Mouse (Mus musculus): Measurements from ENCODE around the gene Mllt3. TPM values are rescaled to one million over a fixed set of nuclear protein-coding genes. Genes with fewer than 3 reads are reported as not detected.

Gene Mllt3
- polyA plus RNA-seq, 1 experiment from 2014 or later = 11.2 TPM

DNA sequence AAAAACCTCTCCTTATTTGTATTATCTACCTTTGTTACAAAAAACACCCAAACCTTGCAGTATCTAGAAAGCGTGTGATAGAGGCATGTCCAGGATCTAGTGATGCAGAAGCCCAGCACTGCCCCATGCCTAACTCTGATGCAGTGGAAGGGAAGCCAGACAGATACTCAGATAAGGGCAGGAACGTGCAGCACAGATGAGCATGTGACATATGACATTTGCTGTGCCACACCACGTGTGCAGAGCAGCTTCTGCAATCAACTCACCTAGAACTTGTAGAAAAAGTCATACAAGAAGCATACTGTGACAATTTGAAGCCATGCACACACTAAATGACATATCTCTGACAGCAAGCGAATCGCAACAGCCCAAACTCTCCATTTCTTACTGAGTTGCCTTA, 9.6 kb downstream of the Mllt3 start:
- 83% methylated on average over 5 of the region's 5 CpGs for WGBS (ENCODE audit: missing documents)
- Histone ChIP-seq H3K36me3 (ENCODE audit: inconsistent target) (no peaks in the 10 kb centered on the region), H3K4me3 (ENCODE audit: inconsistent target) (no peak overlapping the region), H3K79me2 (ENCODE audit: inconsistent target) (no peaks in the 10 kb centered on the region), H3K27ac (no peak overlapping the region)

DNA sequence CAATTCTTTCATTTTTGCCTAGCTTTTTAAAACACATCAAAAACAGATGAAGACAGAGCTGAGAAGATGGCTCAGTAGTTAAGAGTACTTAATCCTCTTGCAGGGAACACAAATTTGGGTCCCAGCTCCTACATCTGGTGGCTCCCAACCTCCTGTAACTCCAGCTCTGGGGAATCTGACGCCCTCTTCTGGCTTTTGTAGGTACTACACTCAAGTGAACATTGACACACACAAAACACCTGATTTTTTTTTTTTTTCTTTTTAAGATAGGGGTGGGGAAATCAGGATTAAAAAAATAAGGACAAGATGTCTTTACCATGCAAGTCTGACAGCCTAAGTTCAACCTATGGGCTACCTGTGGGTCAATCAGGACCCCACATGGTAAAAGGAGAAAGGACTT, 10.5 kb downstream of the Mllt3 start:
- Histone ChIP-seq H3K27ac (no peak overlapping the region), H3K79me2 (ENCODE audit: inconsistent target) (no peaks in the 10 kb centered on the region), H3K36me3 (ENCODE audit: inconsistent target) (no peaks in the 10 kb centered on the region), H3K4me3 (ENCODE audit: inconsistent target) (no peak overlapping the region)
- 11% methylated on average over 1 of the region's 1 CpGs for WGBS (ENCODE audit: missing documents)

DNA sequence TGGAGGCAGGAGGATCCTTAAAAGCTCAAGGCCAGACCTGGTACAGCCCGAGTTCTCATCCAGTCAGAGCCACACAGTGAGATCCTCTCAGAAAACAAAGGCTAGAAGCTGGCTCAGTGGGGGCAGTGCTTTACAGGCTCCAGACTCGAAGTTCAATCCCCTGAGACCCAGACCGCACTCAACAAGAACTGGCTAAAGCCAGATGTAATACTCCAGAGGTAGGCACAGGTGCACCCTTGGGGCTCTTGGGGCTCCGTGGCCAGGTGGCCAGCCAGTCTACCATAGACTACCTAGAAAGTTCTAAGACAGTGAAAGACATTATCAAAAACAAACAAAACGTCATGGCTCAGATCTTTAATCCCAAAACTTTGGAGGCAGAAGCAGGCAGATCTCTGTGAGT, 12.7 kb downstream of the Mllt3 start:
- Histone ChIP-seq H3K4me3 (ENCODE audit: inconsistent target) (no peak overlapping the region), H3K36me3 (ENCODE audit: inconsistent target) (no peaks in the 10 kb centered on the region), H3K79me2 (ENCODE audit: inconsistent target) (no peaks in the 10 kb centered on the region), H3K27ac (no peak overlapping the region)
- WGBS (ENCODE audit: missing documents) = 83% methylated on average over 5 of the region's 5 CpGs

DNA sequence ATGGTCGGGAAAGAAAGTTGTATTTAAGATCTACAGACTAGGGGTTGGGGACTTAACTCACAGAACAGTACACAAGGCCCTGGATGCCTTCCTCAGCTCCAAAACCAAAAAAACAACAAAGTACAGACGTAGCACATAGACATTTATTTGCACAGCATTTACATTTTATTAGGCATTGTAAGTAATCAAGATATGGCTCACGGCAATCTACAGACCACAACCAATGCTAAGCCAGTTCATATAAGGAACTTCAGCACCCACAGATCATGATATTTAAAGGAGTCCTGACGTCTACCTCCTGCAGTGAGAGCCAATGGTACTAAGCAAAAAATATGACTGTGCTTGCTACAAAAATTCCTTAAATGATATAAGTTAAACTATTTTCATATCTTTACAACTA, 13.5 kb downstream of the Mllt3 start:
- Histone ChIP-seq H3K79me2 (ENCODE audit: inconsistent target) (no peaks in the 10 kb centered on the region), H3K4me3 (ENCODE audit: inconsistent target) (no peak overlapping the region), H3K27ac (no peak overlapping the region), H3K36me3 (ENCODE audit: inconsistent target) (no peaks in the 10 kb centered on the region)
- 90% methylated on average over 4 of the region's 4 CpGs for WGBS (ENCODE audit: missing documents)

DNA sequence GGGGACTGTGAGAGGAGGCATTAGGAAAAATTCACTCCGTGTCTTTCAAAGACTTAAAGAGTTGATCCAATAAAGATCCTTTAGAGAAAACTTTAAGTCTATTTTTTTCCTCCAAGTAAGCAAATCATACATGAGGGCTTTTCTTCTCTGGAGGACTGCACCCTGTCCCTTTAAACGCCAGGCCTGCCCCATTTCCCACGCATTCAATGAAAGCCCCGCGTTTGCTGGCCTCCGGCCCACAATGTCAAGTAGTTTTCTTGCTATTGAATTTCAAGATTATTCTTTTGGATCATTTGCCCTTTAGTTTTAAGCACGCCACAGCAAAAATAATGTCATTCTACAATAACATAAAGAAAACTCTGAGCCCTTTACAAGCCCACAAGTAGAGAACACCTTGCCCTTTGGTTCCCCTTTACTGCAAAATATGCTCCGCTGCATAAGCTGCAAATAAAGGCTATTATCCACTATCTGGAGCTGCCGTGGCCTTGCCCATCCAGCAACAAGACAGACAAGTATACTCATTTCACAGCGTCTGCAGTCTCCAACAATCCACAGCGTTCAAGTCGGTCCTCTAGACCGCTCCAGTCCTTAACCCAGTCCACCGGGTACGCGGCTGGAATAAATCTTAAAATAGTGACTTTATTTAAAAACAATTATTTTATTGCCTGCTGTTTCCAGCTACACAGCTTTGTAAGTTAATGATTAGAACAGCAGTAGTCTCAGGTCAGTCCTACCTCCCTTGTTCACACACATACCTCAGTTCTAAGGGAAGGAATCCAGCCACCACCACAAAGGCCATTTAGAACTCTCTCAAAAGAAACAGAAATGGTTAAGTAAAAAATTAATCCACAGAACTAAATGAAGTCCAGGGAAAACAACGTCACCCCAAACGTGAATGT, 15.5 kb downstream of the Mllt3 start:
- 91% methylated on average over 18 of the region's 18 CpGs for WGBS (ENCODE audit: missing documents)
- H3K36me3 ChIP-seq (ENCODE audit: inconsistent target) = no peaks in the 10 kb centered on the region
- H3K4me3 ChIP-seq (ENCODE audit: inconsistent target) = no peak overlapping the region
- H3K27ac ChIP-seq = no peak overlapping the region
- H3K79me2 ChIP-seq (ENCODE audit: inconsistent target) = no peaks in the 10 kb centered on the region

DNA sequence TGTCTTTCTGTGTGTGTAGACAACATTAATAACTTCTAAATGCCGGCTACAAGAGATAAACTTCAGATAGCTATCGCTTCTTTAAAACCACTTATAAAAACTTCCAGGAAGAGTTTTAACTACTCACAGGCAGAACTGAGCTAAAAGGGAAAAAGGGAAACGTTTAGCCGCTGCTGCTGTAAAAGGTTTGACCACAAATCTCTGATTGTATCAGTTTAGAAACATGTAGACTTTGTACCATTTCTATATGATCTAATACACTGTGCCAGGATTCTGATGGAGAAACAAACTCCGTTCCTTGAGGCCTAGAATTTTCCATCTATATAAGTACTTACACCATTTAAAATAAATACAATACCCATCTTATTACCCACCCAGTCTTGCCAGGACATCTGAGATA, 17.4 kb downstream of the Mllt3 start:
- no peaks in the 10 kb centered on the region for H3K79me2 ChIP-seq (ENCODE audit: inconsistent target)
- H3K36me3 ChIP-seq (ENCODE audit: inconsistent target) = no peaks in the 10 kb centered on the region
- no peak overlapping the region for H3K4me3 ChIP-seq (ENCODE audit: inconsistent target)
- WGBS (ENCODE audit: missing documents) = 31% methylated on average over 5 of the region's 5 CpGs
- H3K27ac ChIP-seq = no peak overlapping the region

DNA sequence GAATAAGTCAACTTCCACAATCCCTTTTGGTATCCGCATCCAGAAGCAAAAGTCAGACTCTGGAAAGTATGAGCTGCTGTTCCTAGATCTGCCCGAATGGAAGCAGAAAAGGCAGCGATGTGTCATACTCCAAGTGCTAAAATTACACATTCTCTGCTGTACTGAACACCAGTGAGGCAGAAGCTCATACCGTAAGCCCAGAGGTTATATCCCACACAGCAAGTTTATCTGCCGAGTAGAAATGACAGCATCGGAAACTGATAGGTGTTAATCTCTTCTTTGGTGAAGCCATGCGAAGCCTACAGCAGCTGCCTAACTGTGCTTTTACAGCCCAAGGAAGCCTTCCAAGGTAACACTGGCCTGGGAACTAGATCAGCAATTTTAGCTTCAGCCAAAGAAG, 17.9 kb downstream of the Mllt3 start:
- no peaks in the 10 kb centered on the region for H3K79me2 ChIP-seq (ENCODE audit: inconsistent target)
- H3K27ac ChIP-seq = no peak overlapping the region
- no peak overlapping the region for H3K4me3 ChIP-seq (ENCODE audit: inconsistent target)
- H3K36me3 ChIP-seq (ENCODE audit: inconsistent target) = no peaks in the 10 kb centered on the region
- WGBS (ENCODE audit: missing documents) = 94% methylated on average over 7 of the region's 7 CpGs

DNA sequence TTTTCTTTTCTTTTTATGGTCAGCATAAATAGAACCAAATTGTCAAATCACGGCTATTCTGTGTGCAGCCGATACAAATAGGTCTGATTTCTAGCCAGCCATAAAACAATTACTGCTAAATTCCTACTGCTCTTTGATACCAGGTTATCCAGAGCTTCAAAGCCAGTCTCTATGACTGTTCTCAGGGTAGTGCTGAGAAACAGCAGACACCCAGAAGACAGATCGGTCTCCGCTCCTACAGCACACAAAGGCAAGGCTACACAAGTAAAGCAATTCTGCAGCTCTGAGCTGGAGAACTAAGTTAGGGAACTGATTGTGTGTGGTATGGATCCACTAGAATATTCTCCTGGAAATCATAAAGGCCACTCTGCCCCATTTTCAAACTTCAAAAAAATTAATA, 20.4 kb downstream of the Mllt3 start:
- Histone ChIP-seq H3K79me2 (ENCODE audit: inconsistent target) (no peaks in the 10 kb centered on the region), H3K27ac (no peak overlapping the region), H3K4me3 (ENCODE audit: inconsistent target) (no peak overlapping the region), H3K36me3 (ENCODE audit: inconsistent target) (no peaks in the 10 kb centered on the region)
- WGBS (ENCODE audit: missing documents) = 76% methylated on average over 4 of the region's 4 CpGs

DNA sequence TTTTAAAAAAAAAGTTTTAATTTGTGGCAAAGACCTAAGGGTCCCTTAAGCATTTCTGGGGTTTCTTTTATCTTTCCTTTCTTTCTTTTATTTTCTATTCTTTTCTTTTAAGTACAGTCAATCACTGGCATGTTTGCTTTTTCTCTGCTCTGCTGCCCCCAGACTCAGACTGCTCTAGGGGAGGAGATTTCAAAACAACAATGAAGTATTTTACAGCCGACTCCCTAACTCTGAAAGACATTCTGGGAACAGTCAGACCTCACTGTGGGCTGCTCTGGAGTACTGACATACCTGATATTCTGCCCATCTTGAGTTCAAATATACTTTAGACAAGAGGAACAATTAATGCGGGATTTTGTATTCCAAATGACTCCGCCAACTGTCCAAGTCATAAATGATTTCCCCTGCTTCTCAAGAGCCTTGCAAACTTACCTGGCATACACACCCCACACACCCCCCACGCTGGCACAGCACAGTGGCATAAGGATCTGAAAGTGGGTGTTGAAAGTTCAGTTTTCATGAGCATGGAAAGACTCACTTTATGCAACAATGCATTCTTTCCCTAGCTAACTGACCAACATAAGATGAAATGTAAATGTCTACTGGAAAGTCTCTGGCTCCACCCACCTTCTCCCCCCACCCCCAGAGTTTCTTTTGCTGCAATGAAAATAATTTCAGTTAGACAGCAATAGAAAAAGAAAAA, 21.1 kb downstream of the Mllt3 start:
- no peaks in the 10 kb centered on the region for H3K79me2 ChIP-seq (ENCODE audit: inconsistent target)
- WGBS (ENCODE audit: missing documents) = 76% methylated on average over 4 of the region's 4 CpGs
- H3K4me3 ChIP-seq (ENCODE audit: inconsistent target) = no peak overlapping the region
- H3K36me3 ChIP-seq (ENCODE audit: inconsistent target) = no peaks in the 10 kb centered on the region
- H3K27ac ChIP-seq = no peak overlapping the region

DNA sequence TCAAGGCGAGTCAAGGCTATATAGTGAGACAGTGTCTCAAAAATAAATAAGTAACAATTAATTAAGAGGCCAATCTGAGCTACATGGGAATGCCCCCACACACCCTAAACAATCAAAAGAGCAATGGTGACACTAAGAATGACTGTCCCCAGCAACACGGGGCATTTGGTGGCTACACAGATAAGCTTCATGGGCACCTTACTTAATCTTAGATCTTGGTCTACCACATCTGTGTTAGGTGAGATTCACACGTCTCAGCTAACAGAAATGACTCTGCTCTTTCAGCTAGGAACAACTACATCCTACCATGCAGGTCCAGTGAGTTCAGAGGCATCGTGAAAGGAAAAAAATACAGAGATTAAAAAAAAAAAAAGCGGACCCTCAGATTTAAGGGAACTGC, 22.7 kb downstream of the Mllt3 start:
- no peak overlapping the region for H3K27ac ChIP-seq
- no peaks in the 10 kb centered on the region for H3K79me2 ChIP-seq (ENCODE audit: inconsistent target)
- no peak overlapping the region for H3K4me3 ChIP-seq (ENCODE audit: inconsistent target)
- WGBS (ENCODE audit: missing documents) = 85% methylated on average over 5 of the region's 5 CpGs
- H3K36me3 ChIP-seq (ENCODE audit: inconsistent target) = no peaks in the 10 kb centered on the region

DNA sequence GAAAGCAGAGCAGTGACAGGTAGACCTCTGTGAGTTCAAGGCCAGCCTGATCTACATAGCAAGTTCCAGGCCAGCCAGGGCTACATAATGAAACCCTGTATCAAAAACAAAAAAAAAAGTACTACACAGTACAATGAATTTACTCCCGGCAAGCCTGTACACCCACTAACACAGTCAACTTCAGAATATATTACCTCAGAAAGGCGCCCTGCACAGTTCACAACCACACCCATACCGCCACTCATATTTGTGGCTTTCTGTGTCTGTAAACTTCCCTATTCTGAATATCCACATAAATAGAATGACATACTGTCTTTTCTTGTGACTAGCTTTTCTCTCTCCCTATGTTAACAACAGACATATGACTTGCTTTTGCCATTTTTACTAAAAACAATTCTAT, 27.4 kb downstream of the Mllt3 start:
- H3K36me3 ChIP-seq (ENCODE audit: inconsistent target) = no peaks in the 10 kb centered on the region
- WGBS (ENCODE audit: missing documents) = 26% methylated on average over 3 of the region's 3 CpGs
- no peak overlapping the region for H3K4me3 ChIP-seq (ENCODE audit: inconsistent target)
- H3K79me2 ChIP-seq (ENCODE audit: inconsistent target) = no peaks in the 10 kb centered on the region
- no peak overlapping the region for H3K27ac ChIP-seq

DNA sequence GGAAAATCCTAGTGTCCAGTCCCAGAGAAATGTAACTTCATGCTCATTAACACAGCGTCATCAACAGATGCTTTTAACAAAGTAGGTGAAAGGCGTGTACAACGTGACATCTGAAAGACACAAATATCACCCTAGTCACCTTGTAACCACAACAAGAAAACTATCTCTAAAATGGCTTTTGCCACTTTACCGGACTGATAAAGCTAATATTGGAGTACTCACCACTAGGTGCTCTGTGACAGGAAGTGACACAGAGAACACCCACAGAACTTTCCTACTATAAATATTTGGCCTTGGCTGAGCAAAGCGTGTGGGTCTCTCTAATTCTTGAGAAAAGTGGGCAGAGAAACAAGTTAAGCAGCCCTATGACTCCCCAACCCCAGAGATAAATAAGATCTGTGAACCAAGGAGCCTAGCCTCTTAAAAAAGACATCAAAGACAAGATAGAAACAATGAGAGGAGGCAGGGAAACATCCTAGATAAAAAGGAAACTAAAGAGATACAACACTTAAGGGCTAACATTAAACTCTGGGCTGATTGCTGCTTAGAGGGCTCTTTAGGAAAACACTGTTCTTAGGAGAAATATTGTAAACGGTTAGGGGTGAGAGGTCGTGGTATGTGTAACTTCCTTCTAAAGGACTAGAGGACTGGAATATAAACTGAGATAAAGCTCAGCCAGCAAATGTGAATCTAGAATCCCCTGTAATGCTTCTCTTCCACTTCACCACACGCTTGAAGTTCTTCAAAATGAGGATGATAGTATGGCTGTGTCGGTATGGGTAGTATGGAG, 29.8 kb downstream of the Mllt3 start:
- Histone ChIP-seq H3K27ac (no peak overlapping the region), H3K79me2 (ENCODE audit: inconsistent target) (no peaks in the 10 kb centered on the region), H3K36me3 (ENCODE audit: inconsistent target) (no peaks in the 10 kb centered on the region), H3K4me3 (ENCODE audit: inconsistent target) (no peak overlapping the region)
- WGBS (ENCODE audit: missing documents) = 83% methylated on average over 9 of the region's 9 CpGs

DNA sequence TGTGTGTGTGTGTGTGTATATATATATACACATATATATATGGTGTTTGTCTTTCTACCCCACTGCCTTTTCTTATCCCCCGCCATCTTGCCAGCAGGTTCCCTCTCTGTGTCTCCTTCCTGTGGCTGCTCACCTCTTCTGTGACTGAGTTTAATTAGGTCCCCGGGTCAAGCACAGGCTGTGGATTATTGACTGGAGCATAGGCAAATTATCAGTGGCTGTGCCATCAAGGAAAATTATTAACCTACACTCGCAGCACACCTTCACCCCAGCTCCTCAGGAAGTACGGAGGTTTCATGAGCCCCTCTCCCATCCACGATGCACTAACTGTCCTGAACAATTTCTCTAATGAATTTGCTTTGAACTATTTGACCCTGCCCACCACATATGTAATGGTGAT, 41.5 kb downstream of the Mllt3 start:
- WGBS (ENCODE audit: missing documents) = 94% methylated on average over 4 of the region's 5 CpGs

DNA sequence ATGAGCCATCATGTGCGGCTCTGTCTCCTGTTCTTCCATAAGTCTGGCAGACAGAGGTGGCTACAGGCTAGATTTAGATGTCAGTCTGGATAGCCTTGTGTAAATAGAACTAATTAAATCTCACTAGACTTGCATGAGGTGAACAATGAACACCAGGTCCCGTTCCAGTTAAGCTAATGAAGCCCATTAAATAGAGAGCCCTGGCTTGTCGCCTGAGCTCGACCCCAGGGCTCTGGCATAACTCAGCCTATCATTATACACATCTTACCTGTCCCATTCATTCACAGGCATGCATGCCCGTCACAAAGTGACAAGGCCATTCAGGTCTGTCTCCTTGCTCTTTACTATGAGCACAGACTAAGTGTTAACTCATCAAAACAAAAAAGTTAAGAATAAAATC, 42.2 kb downstream of the Mllt3 start:
- no peak overlapping the region for H3K27ac ChIP-seq
- no peaks in the 10 kb centered on the region for H3K36me3 ChIP-seq (ENCODE audit: inconsistent target)
- no peaks in the 10 kb centered on the region for H3K79me2 ChIP-seq (ENCODE audit: inconsistent target)
- WGBS (ENCODE audit: missing documents) = 93% methylated on average over 5 of the region's 5 CpGs
- no peak overlapping the region for H3K4me3 ChIP-seq (ENCODE audit: inconsistent target)

More for the DNA sequence above, 41.5 kb downstream of the Mllt3 start:
- Histone ChIP-seq H3K4me3 (ENCODE audit: inconsistent target) (no peak overlapping the region), H3K36me3 (ENCODE audit: inconsistent target) (no peaks in the 10 kb centered on the region), H3K27ac (no peak overlapping the region), H3K79me2 (ENCODE audit: inconsistent target) (no peaks in the 10 kb centered on the region)

DNA sequence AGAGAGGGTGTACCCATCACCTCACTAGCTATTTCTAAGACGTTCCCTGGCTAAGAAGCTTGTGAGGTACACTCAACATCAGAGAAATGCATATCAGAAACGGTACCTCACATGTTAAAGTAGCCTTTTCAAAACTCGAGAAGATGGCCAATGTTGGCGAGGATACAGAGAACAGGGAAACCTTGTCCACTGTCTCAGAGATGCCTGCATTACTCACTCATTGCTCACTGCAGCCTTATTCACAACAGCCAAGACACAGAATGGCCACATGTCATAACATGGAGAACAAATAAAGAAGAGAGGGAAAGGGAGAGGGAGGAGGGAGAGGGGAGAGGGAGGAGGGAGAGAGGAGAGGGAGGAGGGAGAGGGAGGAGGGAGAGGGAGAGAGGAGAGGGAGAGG, 47.9 kb downstream of the Mllt3 start:
- Histone ChIP-seq H3K27ac (no peak overlapping the region), H3K36me3 (ENCODE audit: inconsistent target) (no peaks in the 10 kb centered on the region), H3K4me3 (ENCODE audit: inconsistent target) (no peak overlapping the region), H3K79me2 (ENCODE audit: inconsistent target) (no peaks in the 10 kb centered on the region)
- WGBS (ENCODE audit: missing documents) = 94% methylated on average over 4 of the region's 4 CpGs

Data from macrophage (primary cell).